Mouse (Mus musculus) spleen, postnatal 14 days (tissue): ENCODE measurements around the gene Col4a3.

Experiments
- DNase-seq, 2 experiments: peaks; one replicate each; pipeline ENCODE4 v3.0.0; 2021 to 2022; ENCODE audit warnings: low spot score in 2 of 2

The Col4a3 gene

GRCm38 (mm10) chr1:82586713-82587399 is at the start of gene Col4a3, which contains the start of gene Col4a4:
Gene Col4a3, plus strand, starts transcription at chr1:82586921.
Gene Col4a4, minus strand, starts transcription at chr1:82586849.
- no peak for DNase-seq

- no peak for DNase-seq
Measured at GRCm38 (mm10) chr1:82537848-82538247, 48.9 kb upstream of the Col4a3 start.

GRCm38 (mm10) chr1:82540056-82540455 is 46.7 kb upstream of the Col4a3 start:
- DNase-seq: no peak

- DNase-seq: no peak
Measured at GRCm38 (mm10) chr1:82543934-82544333, 42.8 kb upstream of the Col4a3 start.

- DNase-seq: no peak
Measured at GRCm38 (mm10) chr1:82544419-82545185, 42.1 kb upstream of the Col4a3 start.

GRCm38 (mm10) chr1:82545199-82545960 is 41.3 kb upstream of the Col4a3 start:
- DNase-seq: no peak

GRCm38 (mm10) chr1:82554443-82554850 is 32.3 kb upstream of the Col4a3 start:
- no peak for DNase-seq

- no peak for DNase-seq
Measured at GRCm38 (mm10) chr1:82554889-82555288, 31.8 kb upstream of the Col4a3 start.

- DNase-seq: no peak
Measured at GRCm38 (mm10) chr1:82560223-82560622, 26.5 kb upstream of the Col4a3 start.

GRCm38 (mm10) chr1:82569405-82569804 is 17.3 kb upstream of the Col4a3 start:
- no peak for DNase-seq

GRCm38 (mm10) chr1:82571758-82572157 is 15.0 kb upstream of the Col4a3 start:
- DNase-seq: no peak

GRCm38 (mm10) chr1:82575681-82576080 is 11.0 kb upstream of the Col4a3 start:
- no peak for DNase-seq

GRCm38 (mm10) chr1:82576182-82576581 is 10.5 kb upstream of the Col4a3 start:
- no peak for DNase-seq

- no peak for DNase-seq
Measured at GRCm38 (mm10) chr1:82577339-82577738, 9.4 kb upstream of the Col4a3 start.

- no peak for DNase-seq
Measured at GRCm38 (mm10) chr1:82577915-82578314, 8.8 kb upstream of the Col4a3 start.

GRCm38 (mm10) chr1:82578320-82578719 is 8.4 kb upstream of the Col4a3 start:
- no peak for DNase-seq

- DNase-seq: no peak
Measured at GRCm38 (mm10) chr1:82585981-82586380, 740 bp upstream of the Col4a3 start.

- no peak for DNase-seq
Measured at GRCm38 (mm10) chr1:82590266-82590665, 3.5 kb downstream of the Col4a3 start.

GRCm38 (mm10) chr1:82596864-82597596 is 10.3 kb downstream of the Col4a3 start:
- DNase-seq: no peak

GRCm38 (mm10) chr1:82603198-82603950 is 16.7 kb downstream of the Col4a3 start:
- no peak for DNase-seq

GRCm38 (mm10) chr1:82605347-82605746 is 18.6 kb downstream of the Col4a3 start:
- no peak for DNase-seq
